Comparison of ENCODE assay signal across 21 mouse cellular contexts in genomic region chr3:89723400-89724084, GRCm38 (mm10). TPM values are rescaled to one million over a fixed set of nuclear protein-coding genes. Genes with fewer than 3 reads are reported as not detected.
DNase-seq lines count a peak whose midpoint lies in the region; ATAC-seq and TF ChIP-seq lines count a peak whose summit lies in the region.
"Had no signal": no experiment of that assay in that cellular context is flagged by ENCODE, and none has a peak within 500 bp of the region (broad histone marks: within the 10 kb centered on the region; RNA-seq: fewer than 3 reads in every experiment).

No protein-coding gene starts in this region.

- no peak overlapping the region for H3K4me2 ChIP-seq in neural tube, embryonic 11.5 days (ENCODE audit: low read depth)
- no peak overlapping the region for H3K4me2 ChIP-seq in neural tube, embryonic 15.5 days
- no peak overlapping the region for H3K4me2 ChIP-seq in hindbrain, embryonic 14.5 days (replicated peaks)
- H3K4me2 ChIP-seq: limb, embryonic 13.5 days had no signal

- 0 out of 2 replicates have a peak overlapping the region, but pooled peaks have one; percentile 1 for H3K4me3 ChIP-seq in left cerebral cortex, adult 2 months
- no peak overlapping the region for H3K4me3 ChIP-seq in neural tube, embryonic 11.5 days (ENCODE audit: low read depth, low read length)
- no peak overlapping the region for H3K4me3 ChIP-seq in neural tube, embryonic 15.5 days (replicated peaks)
- H3K4me3 ChIP-seq in hindbrain, embryonic 14.5 days (replicated peaks; ENCODE audit: low read length), result no peak overlapping the region
- H3K4me3 ChIP-seq: embryonic facial prominence, embryonic 10.5 days; limb, embryonic 13.5 days had no signal

- TF ChIP-seq CTCF in left cerebral cortex, adult 2 months (IDR thresholded peaks at IDR 0.05), result no peak

- ATAC-seq in neural tube, embryonic 11.5 days (ENCODE audit: insufficient read depth, low FRiP score, low TSS enrichment), result peak; percentile 53; the same call in 1 of the 2 replicates
- ATAC-seq in neural tube, embryonic 15.5 days (ENCODE audit: low FRiP score), result no peak
- ATAC-seq in hindbrain, embryonic 14.5 days (ENCODE audit: low FRiP score), result 0 out of 2 replicates have a peak, but pooled peaks have one; percentile 31
- ATAC-seq: activated CD4-positive, CD25-positive, alpha-beta regulatory T cell, adult 4 months; inflammation-experienced regulatory T-cells, adult 6 months; Patski had no signal

- WGBS in neural tube, embryonic 11.5 days, result 75% methylated on average over 7 of the region's 7 CpGs
- WGBS in neural tube, embryonic 15.5 days, result 45% methylated on average over 7 of the region's 7 CpGs
- WGBS in hindbrain, embryonic 14.5 days, result 52% methylated on average over 7 of the region's 7 CpGs

- H3K9me3 ChIP-seq in neural tube, embryonic 11.5 days (ENCODE audit: control insufficient read depth, low read length), result no peaks in the 10 kb centered on the region
- no peaks in the 10 kb centered on the region for H3K9me3 ChIP-seq in neural tube, embryonic 15.5 days (replicated peaks)
- H3K9me3 ChIP-seq in hindbrain, embryonic 14.5 days (ENCODE audit: control insufficient read depth, low read length), result no peaks in the 10 kb centered on the region
- H3K9me3 ChIP-seq: embryonic facial prominence, embryonic 10.5 days; limb, embryonic 13.5 days had no signal

- no peak for DNase-seq in left cerebral cortex, adult 2 months (ENCODE audit: extremely low spot score in 1 of 2, low spot score in 2 of 2)
- DNase-seq in left cerebral cortex, postnatal 36 days (ENCODE audit: low spot score in 2 of 2), result no peak
- DNase-seq in neural tube, embryonic 11.5 days (ENCODE audit: low spot score), result no peak
- DNase-seq in hindbrain, embryonic 14.5 days (ENCODE audit: low spot score), result no peak
- no peak for DNase-seq in retina, embryonic 14.5 days (ENCODE audit: low spot score)
- DNase-seq in adrenal gland, postnatal 4 days (ENCODE audit: low spot score in 2 of 2), result no peak
- DNase-seq: adrenal gland, postnatal 25 days; cerebellum, postnatal 14 days; gastrocnemius, postnatal 25 days; kidney, adult 8-10 months; kidney, postnatal 25 days; lung, postnatal 4 days; spleen, adult 18-20 months; thymus, adult 2 months had no signal

- no peak overlapping the region for H3K27ac ChIP-seq in left cerebral cortex, adult 2 months
- no peak overlapping the region for H3K27ac ChIP-seq in neural tube, embryonic 11.5 days (ENCODE audit: low read depth, low read length)
- no peak overlapping the region for H3K27ac ChIP-seq in neural tube, embryonic 15.5 days (replicated peaks)
- H3K27ac ChIP-seq in hindbrain, embryonic 14.5 days, result no peak overlapping the region
- H3K27ac ChIP-seq: embryonic facial prominence, embryonic 10.5 days; limb, embryonic 13.5 days; liver, embryonic 14.5 days had no signal

- no peaks in the 10 kb centered on the region for H3K27me3 ChIP-seq in neural tube, embryonic 11.5 days (ENCODE audit: control insufficient read depth, insufficient read depth, low read length)
- H3K27me3 ChIP-seq in neural tube, embryonic 15.5 days (replicated peaks), result no peaks in the 10 kb centered on the region
- H3K27me3 ChIP-seq in hindbrain, embryonic 14.5 days (ENCODE audit: control insufficient read depth, insufficient read depth, low read length), result no peaks in the 10 kb centered on the region
- H3K27me3 ChIP-seq: limb, embryonic 13.5 days; Patski had no signal

- H3K36me3 ChIP-seq in neural tube, embryonic 11.5 days (ENCODE audit: control insufficient read depth, insufficient read depth, low read length), result no peaks in the 10 kb centered on the region
- H3K36me3 ChIP-seq in neural tube, embryonic 15.5 days, result no peaks in the 10 kb centered on the region
- H3K36me3 ChIP-seq in hindbrain, embryonic 14.5 days (replicated peaks; ENCODE audit: control insufficient read depth, insufficient read depth), result no peaks in the 10 kb centered on the region
- H3K36me3 ChIP-seq: limb, embryonic 13.5 days had no signal

- intact Hi-C loops in left cerebral cortex, adult 2 months (cut with DNase I), result no loop called here
- intact Hi-C loops in left cerebral cortex, postnatal 36 days (cut with DNase I), result no loop called here

- no peak overlapping the region for H3K9ac ChIP-seq in neural tube, embryonic 11.5 days (ENCODE audit: low read length)
- no peak overlapping the region for H3K9ac ChIP-seq in neural tube, embryonic 15.5 days (replicated peaks)
- H3K9ac ChIP-seq in hindbrain, embryonic 14.5 days, result no peak overlapping the region
- H3K9ac ChIP-seq: limb, embryonic 13.5 days; liver, embryonic 14.5 days had no signal

- 0 out of 2 replicates have a peak, but pooled peaks cover 2% of the 10 kb centered on the region for H3K4me1 ChIP-seq in neural tube, embryonic 11.5 days (ENCODE audit: control insufficient read depth, insufficient read depth, low read length)
- peaks cover 4% of the 10 kb centered on the region; the same call in 1 of the 2 replicates for H3K4me1 ChIP-seq in neural tube, embryonic 15.5 days
- no peaks in the 10 kb centered on the region; the same call in 1 of the 2 replicates for H3K4me1 ChIP-seq in hindbrain, embryonic 14.5 days (replicated peaks; ENCODE audit: control insufficient read depth, insufficient read depth, low read length)
- H3K4me1 ChIP-seq: limb, embryonic 13.5 days had no signal

RNA-seq across cellular contexts. Expression of gene Adar, which starts 8.7 kb away (rescaled TPM):
- total RNA-seq in left cerebral cortex, adult 2 months (2021), result 100 to 1,000 TPM; 140 to 151 TPM
- total RNA-seq in left cerebral cortex, postnatal 36 days (2021), result 100 to 1,000 TPM; 123 to 156 TPM
- polyA plus RNA-seq in neural tube, embryonic 11.5 days (2014; fragmentation: Nextera tagmentation; extraction: Ambion mirVana), result 17.3 and 22.0 TPM in 2 replicates
- 22.9 and 24.6 TPM in 2 replicates for polyA plus RNA-seq in neural tube, embryonic 15.5 days (2015; fragmentation: Nextera tagmentation; extraction: Ambion mirVana)
- 31.6 and 35.8 TPM in 2 replicates for polyA plus RNA-seq in hindbrain, embryonic 14.5 days (2014; fragmentation: Nextera tagmentation; extraction: Ambion mirVana)
- 10 to 100 TPM; 38.7 to 40.6 TPM for total RNA-seq in adrenal gland, postnatal 4 days (2021)

RNA-seq across cellular contexts. Expression of gene Chrnb2, which starts 40.9 kb away (rescaled TPM):
- total RNA-seq in left cerebral cortex, adult 2 months (2021), result 10 to 100 TPM; 29.0 to 29.3 TPM
- total RNA-seq in left cerebral cortex, postnatal 36 days (2021), result 10 to 100 TPM; 27.5 to 29.1 TPM
- polyA plus RNA-seq in neural tube, embryonic 11.5 days (2014; fragmentation: Nextera tagmentation; extraction: Ambion mirVana), result 17.9 and 20.8 TPM in 2 replicates
- 18.9 and 22.5 TPM in 2 replicates for polyA plus RNA-seq in neural tube, embryonic 15.5 days (2015; fragmentation: Nextera tagmentation; extraction: Ambion mirVana)
- polyA plus RNA-seq in hindbrain, embryonic 14.5 days (2014; fragmentation: Nextera tagmentation; extraction: Ambion mirVana), result 26.0 and 29.1 TPM in 2 replicates
- total RNA-seq in adrenal gland, postnatal 4 days (2021), result 1 to 10 TPM; 5.8 to 6.1 TPM

RNA-seq across cellular contexts. Expression of gene Ube2q1, which starts 49.9 kb away (rescaled TPM):
- total RNA-seq in left cerebral cortex, adult 2 months (2021), result 10 to 100 TPM; 83.9 to 90.7 TPM
- 10 to 100 TPM; 83.9 to 91.6 TPM for total RNA-seq in left cerebral cortex, postnatal 36 days (2021)
- 22.3 and 28.0 TPM in 2 replicates for polyA plus RNA-seq in neural tube, embryonic 11.5 days (2014; fragmentation: Nextera tagmentation; extraction: Ambion mirVana)
- 10.8 and 11.1 TPM in 2 replicates for polyA plus RNA-seq in neural tube, embryonic 15.5 days (2015; fragmentation: Nextera tagmentation; extraction: Ambion mirVana)
- 21.8 and 24.5 TPM in 2 replicates for polyA plus RNA-seq in hindbrain, embryonic 14.5 days (2014; fragmentation: Nextera tagmentation; extraction: Ambion mirVana)
- 10 to 100 TPM; 68.0 to 72.1 TPM for total RNA-seq in adrenal gland, postnatal 4 days (2021)

Comparison
In these comparisons a context has a peak if more than half of its experiments do, and no peak if none do; other contexts are left out.
1. RNA of gene Chrnb2, which starts 40.9 kb away (total RNA-seq): 29.0 to 29.3 TPM in left cerebral cortex, adult 2 months and 27.5 to 29.1 TPM in left cerebral cortex, postnatal 36 days; 5.8 to 6.1 TPM in adrenal gland, postnatal 4 days; every median in the first group is over 4 times any median in the second.